Mouse (Mus musculus): ENCODE data around the gene Fbf1.

DNA sequence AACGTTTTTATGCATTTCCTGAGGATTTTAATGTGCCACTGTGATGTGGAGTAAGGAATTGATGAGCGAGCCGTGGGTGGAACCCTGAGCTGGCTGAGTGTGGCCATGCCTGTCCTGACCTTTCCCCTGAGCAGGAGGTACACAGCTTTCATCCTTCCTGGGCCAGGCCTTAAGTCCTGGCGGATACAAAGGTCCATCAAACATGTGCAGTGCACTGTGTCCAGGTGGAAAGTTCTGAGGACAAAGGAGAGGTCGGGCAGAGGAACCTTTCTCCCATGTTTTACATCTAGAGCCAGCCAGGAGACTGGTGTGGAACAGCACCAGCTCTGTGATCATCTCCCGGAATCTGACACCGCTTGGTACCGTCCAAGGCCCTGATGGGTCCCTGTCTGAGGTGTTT, 41.3 kb upstream of the Fbf1 start:
- TF ChIP-seq CTCF (IDR thresholded peaks at IDR 0.05; ENCODE audit: insufficient read depth, low read depth, low read length) (no peak), POLR2A (IDR thresholded peaks at IDR 0.05; ENCODE audit: insufficient read depth, low read depth, low read length) (no peak)
